Mouse (Mus musculus): ENCODE results near the gene Dpy19l3. TPM values are rescaled to one million over a fixed set of nuclear protein-coding genes. Genes with fewer than 3 reads are reported as not detected.

Dpy19l3 gene
- polyA plus RNA-seq, 1 experiment: 1.5 TPM

GRCm38 (mm10) chr7:35648239-35649069 is 105.8 kb downstream of the Dpy19l3 start:
- no peak overlapping the region for H3K27ac ChIP-seq (ENCODE audit: insufficient read depth, low read depth, low read length)
- H3K4me3 ChIP-seq (ENCODE audit: insufficient read depth, low read length): no peak overlapping the region
- no peak for TF ChIP-seq CTCF (IDR thresholded peaks at IDR 0.05; ENCODE audit: low read depth, low read length)
- TF ChIP-seq POLR2A (IDR thresholded peaks at IDR 0.05; ENCODE audit: borderline replicate concordance, low read depth, low read length): no peak
- no peaks in the 10 kb centered on the region for H3K4me1 ChIP-seq (ENCODE audit: control insufficient read depth, insufficient read depth, low read length)

- H3K4me1 ChIP-seq (ENCODE audit: control insufficient read depth, insufficient read depth, low read length): no peaks in the 10 kb centered on the region
- peak within 1 kb of the TSS; percentile 83 for H3K4me3 ChIP-seq (ENCODE audit: insufficient read depth, low read length)
- TF ChIP-seq POLR2A (IDR thresholded peaks at IDR 0.05; ENCODE audit: borderline replicate concordance, low read depth, low read length) (no peak), CTCF (IDR thresholded peaks at IDR 0.05; ENCODE audit: low read depth, low read length) (no peak)
- H3K27ac ChIP-seq (ENCODE audit: insufficient read depth, low read depth, low read length): no peak within 1 kb of the TSS
These were observed 107.1 kb downstream of the Dpy19l3 start, which contains the start of gene Pdcd5 for GRCm38 (mm10) chr7:35647101-35647698. Pdcd5 (minus strand) TSS chr7:35647521.

DNA sequence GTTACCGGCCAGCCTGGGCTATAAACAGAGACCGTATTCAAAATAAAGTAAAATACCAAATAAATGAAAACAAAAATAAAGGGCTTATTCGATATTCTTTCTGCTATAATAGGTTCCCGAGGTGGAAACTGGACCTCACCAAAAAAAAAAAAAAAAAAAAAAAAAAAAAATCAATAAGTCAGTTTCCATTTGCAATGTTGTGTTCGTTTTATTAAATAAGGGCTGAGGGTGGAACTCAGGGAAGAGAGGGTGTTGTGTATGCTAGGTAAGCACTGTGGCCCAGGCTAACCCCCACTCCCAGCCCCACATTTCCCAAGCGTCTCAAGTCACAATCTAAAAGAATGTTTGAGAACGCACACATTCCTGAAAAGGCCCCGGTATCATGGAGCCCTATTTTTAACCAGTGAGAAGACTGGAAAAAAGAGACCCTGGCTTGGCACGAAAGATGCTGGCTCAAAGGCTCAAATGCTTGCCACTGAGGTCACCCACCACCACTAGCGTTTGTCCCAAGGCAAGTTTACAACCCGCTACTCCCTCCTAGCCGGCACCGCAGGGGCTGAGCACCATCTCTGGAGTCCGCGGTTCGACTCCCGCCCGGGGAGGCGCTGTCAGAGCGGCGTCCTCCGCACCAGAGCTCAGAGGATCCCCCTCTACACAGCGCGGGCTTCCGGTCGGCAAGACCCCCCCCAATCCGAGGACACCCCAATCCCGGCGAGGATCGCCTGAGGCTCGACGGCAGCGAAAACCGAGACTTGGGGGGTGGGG is 107.8 kb downstream of the Dpy19l3 start:
- Histone ChIP-seq H3K27ac (ENCODE audit: insufficient read depth, low read depth, low read length) (no peak overlapping the region), H3K4me1 (ENCODE audit: control insufficient read depth, insufficient read depth, low read length) (no peaks in the 10 kb centered on the region), H3K4me3 (ENCODE audit: insufficient read depth, low read length) (peak overlapping the region; percentile 83)
- TF ChIP-seq POLR2A (IDR thresholded peaks at IDR 0.05; ENCODE audit: borderline replicate concordance, low read depth, low read length) (no peak), CTCF (IDR thresholded peaks at IDR 0.05; ENCODE audit: low read depth, low read length) (no peak; the same call in 1 of the 2 replicates)

DNA sequence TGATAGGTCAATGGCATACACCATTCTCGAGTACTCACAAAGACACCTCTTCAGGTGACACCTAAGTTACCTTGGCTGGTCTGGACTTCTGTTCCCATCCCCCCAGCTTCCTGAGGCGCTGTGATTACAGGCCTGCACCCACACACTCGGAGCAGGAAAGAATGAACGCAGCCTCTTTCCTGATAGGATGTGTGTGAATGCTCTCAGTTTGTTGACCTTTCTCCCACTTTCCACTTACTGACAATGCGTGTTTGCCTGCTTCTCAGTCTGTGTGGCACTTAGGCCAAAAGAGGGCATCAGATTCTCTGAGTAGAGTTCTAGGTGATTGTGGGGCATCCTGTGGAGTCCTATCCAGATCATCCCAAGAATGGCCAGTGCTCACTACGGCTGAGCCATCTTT is 114.2 kb downstream of the Dpy19l3 start:
- TF ChIP-seq CTCF (IDR thresholded peaks at IDR 0.05; ENCODE audit: low read depth, low read length): no peak
- no peak for TF ChIP-seq POLR2A (IDR thresholded peaks at IDR 0.05; ENCODE audit: borderline replicate concordance, low read depth, low read length)
- Histone ChIP-seq H3K4me1 (ENCODE audit: control insufficient read depth, insufficient read depth, low read length) (no peaks in the 10 kb centered on the region), H3K27ac (ENCODE audit: insufficient read depth, low read depth, low read length) (no peak overlapping the region), H3K4me3 (ENCODE audit: insufficient read depth, low read length) (no peak overlapping the region)

DNA sequence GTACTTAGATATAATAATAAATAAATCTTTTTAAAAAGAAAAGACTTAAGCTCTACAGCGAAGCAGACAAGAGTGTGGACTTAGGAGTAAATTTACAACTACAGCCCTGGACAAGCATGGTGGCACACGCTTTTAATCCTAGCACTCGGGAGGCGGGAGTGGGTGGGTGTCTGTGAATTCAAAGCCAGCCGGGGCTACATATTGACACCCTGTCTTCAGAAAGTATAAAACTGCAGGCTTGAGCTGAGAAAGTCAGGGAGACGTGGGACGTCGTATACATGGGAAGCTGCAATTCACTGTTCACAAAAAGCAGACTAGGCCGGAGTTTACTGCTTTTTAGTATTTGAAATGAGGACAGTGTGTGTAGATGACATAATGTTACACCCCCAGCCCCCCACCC is 117.4 kb downstream of the Dpy19l3 start:
- Histone ChIP-seq H3K4me3 (ENCODE audit: insufficient read depth, low read length) (no peak overlapping the region), H3K27ac (ENCODE audit: insufficient read depth, low read depth, low read length) (no peak overlapping the region), H3K4me1 (ENCODE audit: control insufficient read depth, insufficient read depth, low read length) (no peaks in the 10 kb centered on the region)
- no peak for TF ChIP-seq POLR2A (IDR thresholded peaks at IDR 0.05; ENCODE audit: borderline replicate concordance, low read depth, low read length)
- TF ChIP-seq CTCF (IDR thresholded peaks at IDR 0.05; ENCODE audit: low read depth, low read length): no peak

DNA sequence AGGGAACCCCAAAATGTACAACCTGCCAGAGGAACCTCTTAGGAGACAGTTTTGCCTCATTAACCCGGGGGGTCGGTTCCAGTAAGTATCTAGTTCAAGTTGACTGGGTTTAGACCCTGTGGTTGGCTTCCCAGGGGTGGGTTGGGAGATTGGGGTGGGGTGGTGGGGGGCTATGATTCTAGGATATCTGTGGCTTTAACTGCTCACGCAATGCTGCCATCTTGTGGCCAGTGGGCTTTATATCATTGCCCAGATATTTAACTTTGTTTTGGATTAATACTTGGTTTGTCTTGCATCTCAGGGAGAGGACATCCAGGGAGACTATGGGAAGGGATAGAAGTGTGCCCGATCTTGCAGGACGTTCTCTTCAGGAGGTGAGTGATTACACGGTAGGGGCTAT is 118.0 kb downstream of the Dpy19l3 start:
- Histone ChIP-seq H3K4me1 (ENCODE audit: control insufficient read depth, insufficient read depth, low read length) (no peaks in the 10 kb centered on the region), H3K4me3 (ENCODE audit: insufficient read depth, low read length) (no peak overlapping the region), H3K27ac (ENCODE audit: insufficient read depth, low read depth, low read length) (no peak overlapping the region)
- TF ChIP-seq CTCF (IDR thresholded peaks at IDR 0.05; ENCODE audit: low read depth, low read length) (peak; percentile 89), POLR2A (IDR thresholded peaks at IDR 0.05; ENCODE audit: borderline replicate concordance, low read depth, low read length) (no peak)

Other genes starting within 250 kb of the Dpy19l3 start
- gene Tdrd12, start 216.7 kb downstream of the Dpy19l3 start, polyA plus RNA-seq (2012; ENCODE audit: insufficient read depth, insufficient read length, missing spikeins): not detected in 2 replicates
- gene Nudt19, start 198.2 kb downstream of the Dpy19l3 start, polyA plus RNA-seq (2012; ENCODE audit: insufficient read depth, insufficient read length, missing spikeins): 19.2 and 19.7 TPM in 2 replicates
- not detected in 2 replicates for gene Rgs9bp, start 168.9 kb downstream of the Dpy19l3 start, polyA plus RNA-seq (2012; ENCODE audit: insufficient read depth, insufficient read length, missing spikeins)
- 22.7 and 29.4 TPM in 2 replicates for gene Ankrd27, start 168.2 kb downstream of the Dpy19l3 start, polyA plus RNA-seq (2012; ENCODE audit: insufficient read depth, insufficient read length, missing spikeins)
- gene Pdcd5, start 106.9 kb downstream of the Dpy19l3 start, polyA plus RNA-seq (2012; ENCODE audit: insufficient read depth, insufficient read length, missing spikeins): 56.2 and 68.9 TPM in 2 replicates
- not detected in 2 replicates for gene Zfp507, start 48.5 kb upstream of the Dpy19l3 start, polyA plus RNA-seq (2012; ENCODE audit: insufficient read depth, insufficient read length, missing spikeins)

All from bone marrow macrophage, adult 2 months (primary cell).